Mouse (Mus musculus) E14TG2a.4 (cell line): ENCODE measurements around the gene Tspan6.

ENCODE experiments used
- CTCF ChIP-seq: conservative IDR thresholded peaks from 2 replicates; pipeline ENCODE4 v1.5.1; 2014; ENCODE audit warnings: low read length
- NANOG ChIP-seq: IDR thresholded peaks from 2 replicates; pipeline ENCODE4 v1.6.1; 2014; ENCODE audit warnings: borderline replicate concordance, low read length, mixed read lengths
- POU5F1 ChIP-seq: IDR thresholded peaks from 2 replicates; pipeline ENCODE4 v1.6.1; 2014; ENCODE audit warnings: low read length, borderline replicate concordance

- TF ChIP-seq CTCF (no peak), NANOG (no peak), POU5F1 (no peak)
These were observed 16.0 kb upstream of the Tspan6 start for GRCm38 (mm10) chrX:133914219-133914618.
